Mouse (Mus musculus): ENCODE measurements at regions not wholly inside any gene's neighbourhood (a gene's known extent, or its start where the extent isn't known, plus 50 kb on each side); places are given as distances from the start of the nearest gene placed in this dataset.

DNA sequence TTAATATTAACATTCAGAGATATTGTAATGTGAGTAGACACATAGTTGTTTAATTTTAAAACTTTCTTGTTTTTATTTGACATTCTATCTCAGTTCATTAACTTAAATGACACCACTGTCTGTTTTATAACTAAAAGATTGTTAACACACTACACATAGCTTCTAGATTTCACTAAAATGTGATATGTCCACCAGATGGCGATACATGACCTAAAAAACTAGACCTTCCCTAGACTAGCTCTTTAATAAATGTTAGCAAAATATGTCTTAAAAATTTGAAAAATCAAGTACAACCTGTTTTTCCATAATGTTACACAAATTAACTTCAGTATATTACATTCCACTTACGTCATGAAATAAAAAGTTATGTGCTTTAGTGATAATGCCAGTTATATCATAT lies 1398.8 kb upstream of the Cdh9 start:
- Histone ChIP-seq H3K36me3 (no peaks in the 10 kb centered on the region), H3K9ac (no peak overlapping the region), H3K27me3 (no peaks in the 10 kb centered on the region), H3K4me1 (replicated peaks) (no peaks in the 10 kb centered on the region), H3K4me2 (no peak overlapping the region), H3K27ac (replicated peaks) (no peak overlapping the region), H3K4me3 (no peak overlapping the region), H3K9me3 (no peaks in the 10 kb centered on the region)
- ATAC-seq (ENCODE audit: low read depth) = no peak
- 39% methylated on average over 2 of the region's 2 CpGs for WGBS

DNA sequence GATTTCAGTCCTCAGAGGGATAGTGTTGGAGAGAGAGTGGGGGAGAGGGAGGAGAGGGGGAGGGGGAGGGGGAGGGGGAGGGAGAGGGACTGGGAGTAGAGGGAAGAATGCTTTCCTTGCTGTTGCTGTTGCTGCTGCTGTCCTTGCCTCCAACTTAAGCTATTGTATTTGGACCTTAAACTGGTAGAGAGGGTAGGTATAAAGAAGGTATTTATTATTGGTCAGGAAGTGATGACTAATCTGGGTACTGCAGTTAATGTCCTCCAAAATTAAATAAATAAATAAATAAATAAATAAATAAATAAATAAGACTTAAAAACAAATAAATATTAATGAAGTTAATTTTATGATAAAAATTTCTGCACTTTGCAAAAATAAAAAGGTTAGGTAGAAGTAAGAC lies 1396.6 kb upstream of the Cdh9 start:
- H3K36me3 ChIP-seq = no peaks in the 10 kb centered on the region
- no peak overlapping the region for H3K4me2 ChIP-seq
- H3K27me3 ChIP-seq = no peaks in the 10 kb centered on the region
- no peak overlapping the region for H3K4me3 ChIP-seq
- no peaks in the 10 kb centered on the region for H3K9me3 ChIP-seq
- H3K4me1 ChIP-seq (replicated peaks) = no peaks in the 10 kb centered on the region
- H3K27ac ChIP-seq (replicated peaks) = no peak overlapping the region
- no peak overlapping the region for H3K9ac ChIP-seq
- no peak for ATAC-seq (ENCODE audit: low read depth)

DNA sequence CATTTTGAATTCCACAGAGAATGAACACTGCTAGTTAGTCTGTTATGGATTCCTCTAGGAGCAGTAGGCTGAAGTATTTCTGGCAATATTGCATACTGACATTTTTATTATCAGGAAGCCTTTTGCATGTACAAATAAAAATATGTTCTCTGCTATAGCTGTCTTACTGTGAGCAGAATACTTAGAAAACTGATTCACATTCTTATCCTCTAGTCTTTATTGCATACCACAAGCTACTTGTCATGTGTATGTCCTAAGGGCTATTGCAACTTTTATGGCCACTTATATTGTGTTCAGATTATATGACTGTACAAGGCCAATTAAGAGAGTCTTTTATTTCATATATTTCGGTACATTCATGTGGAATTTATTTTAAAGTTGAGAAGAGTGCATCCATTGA lies 1366.7 kb upstream of the Cdh9 start:
- no peak overlapping the region for H3K27ac ChIP-seq (replicated peaks)
- no peaks in the 10 kb centered on the region for H3K4me1 ChIP-seq (replicated peaks)
- 67% methylated on average over 1 of the region's 1 CpGs for WGBS
- ATAC-seq (ENCODE audit: low read depth) = peak; percentile 53; the same call in 1 of the 2 replicates
- no peak overlapping the region for H3K9ac ChIP-seq
- no peak overlapping the region for H3K4me3 ChIP-seq
- no peaks in the 10 kb centered on the region for H3K9me3 ChIP-seq
- no peak overlapping the region for H3K4me2 ChIP-seq
- no peaks in the 10 kb centered on the region for H3K27me3 ChIP-seq
- H3K36me3 ChIP-seq = no peaks in the 10 kb centered on the region

DNA sequence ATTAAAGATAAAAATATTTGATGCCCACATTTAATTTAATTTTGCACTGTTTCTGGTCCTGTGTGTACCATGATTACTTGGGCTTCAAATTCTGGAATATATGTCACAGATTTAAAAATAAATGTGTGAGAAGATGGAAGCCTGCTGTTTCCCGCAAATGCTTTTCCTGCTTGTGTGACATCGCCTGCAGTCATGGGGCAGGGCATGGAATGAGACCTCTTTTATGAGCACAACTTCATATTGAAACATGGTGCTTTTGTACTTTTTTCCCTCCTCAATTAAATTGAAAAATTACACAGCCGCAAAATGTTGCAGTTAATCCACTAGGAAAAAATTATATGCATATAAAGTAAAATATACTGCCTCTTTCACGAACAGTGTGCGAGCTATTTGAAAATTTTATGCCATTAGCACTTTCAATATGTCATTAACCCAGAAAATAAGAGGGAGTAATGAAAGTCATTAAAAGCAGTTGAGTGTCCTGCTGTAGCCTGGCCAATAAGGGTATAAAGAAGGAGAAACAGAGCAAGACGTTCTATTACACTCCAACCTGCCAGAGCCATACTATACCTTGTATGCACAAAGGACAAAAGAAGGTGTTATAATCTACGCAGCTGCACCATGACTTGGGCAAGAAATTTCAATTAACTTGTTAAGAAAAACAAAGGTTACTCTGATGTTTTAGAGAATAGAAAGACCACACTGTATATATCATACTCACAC lies 1336.1 kb upstream of the Cdh9 start:
- Histone ChIP-seq H3K27ac (replicated peaks) (no peak overlapping the region), H3K9me3 (no peaks in the 10 kb centered on the region), H3K9ac (no peak overlapping the region), H3K4me2 (no peak overlapping the region), H3K4me3 (no peak overlapping the region), H3K27me3 (no peaks in the 10 kb centered on the region), H3K4me1 (replicated peaks) (no peaks in the 10 kb centered on the region), H3K36me3 (no peaks in the 10 kb centered on the region)
- ATAC-seq (ENCODE audit: low read depth) = no peak
- 76% methylated on average over 7 of the region's 7 CpGs for WGBS
